Mouse (Mus musculus) left cerebral cortex, adult 2 months (tissue): Measurements from ENCODE around the gene Krtap14. TPM values are rescaled to one million over a fixed set of nuclear protein-coding genes. Genes with fewer than 3 reads are reported as not detected.

Source experiments
- DNase-seq, 2 experiments: peaks; one replicate each; pipeline ENCODE4 v3.0.0; 2021 to 2022; ENCODE audit warnings: low spot score in 2 of 2, mixed read lengths in 1 of 2; ENCODE audit errors: extremely low spot score in 1 of 2
- H3K27ac ChIP-seq: fragments of 200-600 bp; 2 replicates; pipeline ENCODE4 v1.8.1; 2022
- H3K4me3 ChIP-seq: fragments of 200-600 bp; 2 replicates; pipeline ENCODE4 v1.8.1; 2022
- CTCF ChIP-seq: fragments of 200-600 bp; IDR thresholded peaks from 2 replicates; pipeline ENCODE4 v1.8.1; 2022; ENCODE audit warnings: antibody characterized with exemption, mild to moderate bottlenecking, moderate library complexity
- intact Hi-C: fragments of 180-260 bp; cut with DNase I; formaldehyde crosslinking; loops from one replicate; pipeline ENCODE4 v1.15.1; 2025
- long read RNA-seq, 2 experiments: library from polyadenylated mRNA; stranded (forward); transcript quantifications; one replicate each; pipeline ENCODE4 v2.0.0; 2021; ENCODE audit warnings: borderline mapping rate in 2 of 2
- total RNA-seq, 2 experiments: library from RNA; stranded (reverse); gene quantifications; 2 replicates each; pipeline ENCODE4 v1.2.3; 2021

The Krtap14 gene
- not detected for total RNA-seq
- long read RNA-seq, experiment 1, result 0 reads
- long read RNA-seq, experiment 2, result 0 reads

DNA sequence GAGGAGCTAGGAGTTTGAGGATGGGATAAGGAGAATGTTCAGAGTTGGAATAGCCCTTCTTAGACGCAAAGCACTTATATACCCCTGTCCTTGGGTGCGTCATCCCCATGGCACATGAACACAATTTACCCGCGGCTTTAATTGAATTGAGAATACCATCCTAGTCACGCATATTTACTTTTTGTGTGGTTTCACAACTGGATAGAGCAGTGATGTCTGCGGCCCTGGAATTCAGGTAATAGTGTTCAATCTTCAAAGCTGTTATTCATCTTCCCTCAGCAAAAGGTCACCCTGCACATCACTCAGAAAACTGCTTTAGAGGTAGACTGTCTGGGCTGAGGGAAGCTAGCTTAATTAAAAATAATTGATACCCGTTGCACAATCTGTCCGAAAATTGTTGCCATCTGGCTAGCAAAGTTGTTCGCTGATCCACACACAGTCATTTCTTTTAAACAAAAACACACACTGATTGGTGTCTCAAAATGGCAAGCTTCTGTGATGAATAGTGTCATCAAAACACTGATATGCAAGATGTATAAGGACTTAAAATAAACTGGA, at the start of gene Krtap14:
TSS of gene Krtap14 (minus strand) at position 51 of the 558 bp plus-strand sequence.
- no peak for DNase-seq
- intact Hi-C loops, result loop anchor here (10.0 kb wide), 1 partner anchor 451 kb away; no protein-coding TSS in a partner anchor
- no peak for TF ChIP-seq CTCF
- Histone ChIP-seq H3K4me3 (no peak within 1 kb of the TSS), H3K27ac (no peak within 1 kb of the TSS)

DNA sequence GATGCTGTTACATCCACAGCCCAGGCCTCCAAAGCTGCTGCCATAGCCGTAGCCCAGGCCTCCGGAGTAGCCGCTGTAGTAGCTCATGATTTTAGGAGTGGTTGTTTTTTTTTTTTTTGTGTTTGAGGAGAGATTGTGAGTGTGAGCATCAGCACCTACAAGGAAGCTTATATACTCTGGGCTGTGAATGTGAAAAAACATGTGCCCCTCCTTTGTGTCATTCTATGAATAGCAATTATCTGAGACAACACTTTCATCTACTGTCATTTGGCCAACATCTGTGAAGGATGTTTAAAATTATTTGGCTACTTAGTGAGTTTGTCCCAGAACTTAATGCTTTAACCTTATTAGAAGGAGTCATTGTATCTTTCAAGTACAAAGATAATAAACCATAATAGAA, 48.2 kb upstream of the Krtap14 start, which contains the start of gene Krtap19-2:
TSS of gene Krtap19-2 (minus strand) at position 101 of the 400 bp plus-strand sequence.
- Histone ChIP-seq H3K27ac (no peak within 1 kb of the TSS), H3K4me3 (no peak within 1 kb of the TSS)
- TF ChIP-seq CTCF, result no peak
- DNase-seq, result no peak
- intact Hi-C loops, result no loop called here

DNA sequence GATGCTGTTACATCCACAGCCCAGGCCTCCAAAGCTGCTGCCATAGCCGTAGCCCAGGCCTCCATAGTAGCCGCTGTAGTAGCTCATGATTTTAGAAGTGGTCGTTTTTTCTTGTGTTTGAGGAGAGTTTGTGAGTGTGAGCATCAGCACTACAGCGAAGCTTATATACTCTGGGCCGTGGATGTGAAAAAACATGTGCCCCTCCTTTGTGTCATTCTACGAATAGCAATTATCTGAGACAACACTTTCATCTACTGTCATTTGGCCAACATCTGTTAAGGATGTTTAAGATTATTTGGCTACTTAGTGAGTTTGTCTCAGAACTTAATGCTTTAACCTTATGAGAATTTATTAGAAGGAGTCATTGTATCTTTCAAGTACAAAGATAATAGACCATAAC, 43.4 kb upstream of the Krtap14 start, which contains the start of gene Krtap19-1:
TSS of gene Krtap19-1 (minus strand) at position 101 of the 400 bp plus-strand sequence.
- intact Hi-C loops, result no loop called here
- DNase-seq, result no peak
- no peak within 1 kb of the TSS for H3K4me3 ChIP-seq

DNA sequence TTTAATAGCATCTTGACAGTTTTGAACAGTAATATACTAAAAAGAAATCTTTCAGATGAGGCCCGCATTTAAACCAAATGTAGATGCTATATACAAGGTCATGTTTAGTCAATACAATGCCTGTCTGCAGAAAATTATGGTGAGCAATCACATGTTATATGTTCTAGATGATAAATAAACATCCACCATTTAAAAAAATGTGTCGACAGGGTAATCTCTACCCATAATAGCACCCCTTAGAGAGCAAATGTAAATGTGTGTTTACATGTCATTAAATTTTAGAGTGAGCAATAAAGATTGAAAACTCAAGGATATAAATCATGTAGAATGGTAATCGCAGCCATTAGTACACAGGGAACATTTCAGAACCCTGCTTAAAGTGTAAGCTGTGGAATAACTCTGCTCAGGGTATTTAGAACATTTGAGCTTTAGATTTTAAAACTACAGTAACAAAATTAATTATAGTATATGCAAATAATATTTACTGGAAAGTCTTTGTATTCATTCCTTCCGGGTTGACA, 39.0 kb upstream of the Krtap14 start:
- Histone ChIP-seq H3K27ac (no peak overlapping the region), H3K4me3 (no peak overlapping the region)
- TF ChIP-seq CTCF, result no peak
- DNase-seq, result no peak
- intact Hi-C loops, result no loop called here

More for the DNA sequence above, 43.4 kb upstream of the Krtap14 start, which contains the start of gene Krtap19-1:
- TF ChIP-seq CTCF, result no peak
- no peak within 1 kb of the TSS for H3K27ac ChIP-seq

DNA sequence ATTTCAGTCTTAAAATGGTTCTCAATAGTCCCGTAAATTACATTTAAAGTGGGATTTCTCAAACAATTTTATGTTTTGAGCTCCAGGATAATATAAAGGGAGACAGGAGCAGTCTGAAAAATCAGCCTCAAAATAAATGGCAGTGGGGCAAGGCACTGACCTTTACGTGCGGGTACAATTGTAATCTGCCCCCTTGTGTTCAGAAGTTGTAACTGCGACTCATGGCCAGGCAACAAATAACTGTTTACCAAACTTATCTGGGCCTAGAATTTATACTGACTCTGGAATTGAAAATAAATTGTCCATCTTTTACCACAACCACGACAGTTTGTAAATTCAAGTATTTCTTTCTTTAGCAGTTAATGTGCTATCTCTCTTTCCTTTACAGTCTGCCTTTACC, 25.5 kb upstream of the Krtap14 start:
- Histone ChIP-seq H3K27ac (no peak overlapping the region), H3K4me3 (no peak overlapping the region)
- intact Hi-C loops, result no loop called here
- peak; percentile 62 for TF ChIP-seq CTCF
- DNase-seq, result no peak

DNA sequence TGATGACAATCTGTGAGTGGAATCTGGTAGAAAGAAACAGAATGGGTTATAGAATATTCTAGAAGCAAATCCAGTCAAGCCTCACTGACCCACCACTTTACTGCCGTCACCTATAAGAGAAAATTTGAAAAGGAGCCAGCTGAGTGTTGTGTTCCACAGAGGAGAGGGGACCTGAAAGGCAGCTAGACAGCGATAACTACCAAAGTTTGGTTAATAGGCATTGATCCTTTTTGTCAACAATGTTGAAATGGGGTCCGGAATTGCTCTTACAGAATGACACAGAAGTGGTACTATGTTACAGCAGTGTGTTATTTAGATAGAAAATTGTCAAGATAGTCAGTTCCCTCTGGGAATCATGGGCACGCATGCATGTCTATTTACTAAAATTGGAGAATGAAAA, 22.6 kb upstream of the Krtap14 start:
- DNase-seq, result no peak
- Histone ChIP-seq H3K27ac (no peak overlapping the region), H3K4me3 (no peak overlapping the region)
- intact Hi-C loops, result no loop called here
- no peak for TF ChIP-seq CTCF

DNA sequence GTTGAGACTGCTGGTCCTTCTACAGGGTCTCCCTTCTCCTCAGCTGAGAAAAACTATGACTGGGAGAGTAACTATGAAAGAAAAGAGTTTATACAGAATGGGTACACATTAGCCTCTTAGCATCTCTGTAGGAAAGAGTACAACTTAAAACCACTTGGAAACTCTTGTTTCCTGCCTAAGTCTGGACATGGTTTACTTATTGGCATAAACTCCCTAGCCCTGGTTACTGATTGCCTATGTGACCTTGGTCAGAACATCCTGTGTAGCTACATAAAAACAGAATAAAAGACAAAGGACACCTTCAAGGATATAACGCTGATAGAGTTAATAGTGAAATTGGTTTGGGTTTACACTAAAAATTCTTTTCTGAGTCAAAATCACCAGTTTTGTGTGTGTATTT, 21.4 kb upstream of the Krtap14 start:
- no peak overlapping the region for H3K4me3 ChIP-seq
- H3K27ac ChIP-seq, result no peak overlapping the region
- TF ChIP-seq CTCF, result no peak
- intact Hi-C loops, result no loop called here
- DNase-seq, result no peak

DNA sequence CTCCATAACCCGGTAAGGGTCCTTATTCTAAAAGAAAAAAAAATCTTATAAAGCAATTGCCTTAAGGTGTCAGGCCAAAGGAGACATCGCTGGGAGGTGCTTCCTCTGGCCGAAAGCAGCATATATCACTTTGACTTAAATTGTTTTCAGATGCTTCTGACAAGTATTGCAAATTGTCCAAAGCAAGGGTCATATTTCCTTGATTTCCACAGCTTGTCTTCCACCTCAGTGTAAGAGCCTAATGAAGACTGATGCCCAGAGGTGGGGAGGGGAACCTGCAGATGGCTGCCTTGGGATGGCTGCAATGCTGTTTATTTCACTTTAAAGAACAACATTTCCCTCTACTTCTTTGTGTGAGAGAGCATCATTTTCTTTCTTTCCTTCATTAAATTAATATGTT, 1.0 kb upstream of the Krtap14 start:
- H3K4me3 ChIP-seq, result no peak overlapping the region
- no peak for TF ChIP-seq CTCF
- DNase-seq, result no peak
- H3K27ac ChIP-seq, result no peak overlapping the region
- intact Hi-C loops, result loop anchor here (10.0 kb wide), 1 partner anchor 452 kb away; no protein-coding TSS in a partner anchor

DNA sequence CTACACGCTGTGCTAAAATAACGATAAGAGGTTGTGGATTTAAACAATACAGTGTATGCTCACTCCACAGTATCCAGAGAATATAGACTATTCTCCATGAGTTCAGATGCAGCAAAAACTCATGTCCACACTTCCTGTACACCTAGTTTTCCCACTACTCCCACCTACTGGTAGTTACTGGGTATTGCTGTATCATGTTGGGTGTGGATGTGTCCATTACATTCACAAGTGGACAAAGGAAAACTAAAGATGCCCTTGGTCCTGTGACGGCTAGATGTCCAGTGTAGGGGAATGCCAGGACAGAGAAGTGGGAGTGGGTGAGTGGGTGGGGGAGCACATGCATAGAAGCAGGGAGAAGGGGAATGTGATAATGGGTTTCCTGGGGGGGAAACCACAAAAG, 2.2 kb downstream of the Krtap14 start:
- Histone ChIP-seq H3K4me3 (no peak overlapping the region), H3K27ac (no peak overlapping the region)
- DNase-seq, result no peak
- TF ChIP-seq CTCF, result peak; percentile 61
- intact Hi-C loops, result loop anchor here (10.0 kb wide), 1 partner anchor 449 kb away; no protein-coding TSS in a partner anchor

DNA sequence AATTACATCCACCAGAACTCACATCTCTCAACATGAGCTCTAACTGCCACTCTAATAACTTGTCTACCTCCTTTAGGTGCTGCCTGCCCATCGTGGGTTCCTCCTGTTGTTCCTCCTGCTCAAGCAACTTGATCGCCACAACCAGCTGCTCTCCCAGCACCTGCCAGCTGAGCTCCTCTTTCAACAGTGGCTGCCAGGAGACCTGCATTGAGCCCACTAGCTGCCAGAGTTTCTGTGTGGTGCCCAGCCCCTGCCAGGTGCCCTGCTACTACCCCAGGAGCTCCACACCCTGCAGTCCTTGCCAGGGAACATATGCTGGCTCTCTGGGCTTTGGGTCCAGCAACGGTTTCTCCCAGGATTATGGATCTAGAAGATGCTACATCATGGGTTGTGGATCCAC, 5.9 kb downstream of the Krtap14 start, which contains the start of gene Krtap15:
TSS of gene Krtap15 (plus strand) at position 150 of the 400 bp plus-strand sequence.
- no peak for DNase-seq
- Histone ChIP-seq H3K4me3 (no peak within 1 kb of the TSS), H3K27ac (no peak within 1 kb of the TSS)
- no peak for TF ChIP-seq CTCF
- intact Hi-C loops, result loop anchor here (10.0 kb wide), 1 partner anchor 445 kb away; no protein-coding TSS in a partner anchor

DNA sequence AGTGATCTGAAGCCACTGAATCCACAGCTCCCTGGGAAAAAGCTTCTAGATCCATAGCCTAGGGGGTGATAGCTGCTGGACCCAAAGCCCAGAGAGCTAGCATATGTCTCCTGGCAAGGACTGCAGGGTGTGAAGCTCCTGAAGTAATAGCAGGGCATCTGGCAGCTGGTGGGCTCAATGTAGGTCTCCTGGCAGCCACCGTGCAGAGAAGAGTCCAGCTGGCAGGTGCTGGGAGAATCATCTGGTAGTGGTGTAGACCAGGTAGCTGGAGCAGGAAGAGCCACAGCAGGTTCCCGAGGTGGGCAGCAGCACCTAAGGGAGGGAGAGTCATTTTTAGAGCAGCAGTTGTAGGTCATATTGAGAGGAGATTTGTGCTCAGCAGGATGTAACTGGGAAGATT, 14.1 kb downstream of the Krtap14 start, which contains the start of gene Gm20741:
TSS of gene Gm20741 (minus strand) at position 394 of the 400 bp plus-strand sequence.
- no peak for DNase-seq
- no peak within 1 kb of the TSS for H3K27ac ChIP-seq
- intact Hi-C loops, result no loop called here
- no peak within 1 kb of the TSS for H3K4me3 ChIP-seq
- no peak for TF ChIP-seq CTCF

DNA sequence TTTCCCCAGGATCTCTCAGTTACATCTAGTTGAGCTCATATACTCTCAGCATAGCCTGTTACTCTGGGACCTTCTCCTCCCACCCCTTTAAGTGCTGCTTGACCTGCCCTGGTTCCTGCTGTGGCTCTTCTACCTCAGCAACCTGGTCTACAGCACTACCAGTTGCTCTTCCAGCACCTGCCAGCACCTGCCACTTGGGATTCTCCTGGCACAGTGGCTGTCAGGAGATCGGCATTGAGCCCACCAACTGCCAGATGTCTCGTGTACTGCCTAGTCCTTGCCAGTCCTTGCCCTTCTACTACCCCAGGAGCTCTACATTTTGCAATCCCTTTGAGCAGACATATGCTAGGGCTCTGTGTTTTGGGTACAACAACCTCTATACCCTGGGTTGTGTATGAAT, 39.2 kb downstream of the Krtap14 start:
- no peak for TF ChIP-seq CTCF
- intact Hi-C loops, result no loop called here
- Histone ChIP-seq H3K4me3 (no peak overlapping the region), H3K27ac (no peak overlapping the region)
- no peak for DNase-seq
